In genomic region chr6:91810007-91810406, GRCm38 (mm10) we compare ENCODE assay signal across 16 mouse cellular contexts.
"Had no signal": no experiment of that assay in that cellular context is flagged by ENCODE, and none has a peak within 500 bp of the region (broad histone marks: within the 10 kb centered on the region; RNA-seq: fewer than 3 reads in every experiment).

No protein-coding gene starts in this region.

- H3K4me1 ChIP-seq: liver, embryonic 12.5 days had no signal

- H3K4me3 ChIP-seq: limb, embryonic 15.5 days; liver, embryonic 12.5 days; myocyte had no signal

- ATAC-seq: liver, embryonic 12.5 days had no signal

- H3K9me3 ChIP-seq: limb, embryonic 15.5 days; liver, embryonic 12.5 days had no signal

- H3K9ac ChIP-seq: limb, embryonic 15.5 days; liver, embryonic 12.5 days; lung, embryonic 14.5 days had no signal

- H3K27ac ChIP-seq: kidney, postnatal 0 days; limb, embryonic 15.5 days; liver, embryonic 12.5 days had no signal

- DNase-seq: kidney, adult 11 months; kidney, adult 9 months; kidney, postnatal 36 days; layer of hippocampus, adult 9-11 months; layer of hippocampus, postnatal 36 days; lung, embryonic 14.5 days; lung, postnatal 10 days; lung, postnatal 4 days; retina, postnatal 1 day; right cerebral cortex, postnatal 4 days; spleen, adult 18-20 months; thymus, postnatal 4 days had no signal

- H3K4me2 ChIP-seq: limb, embryonic 15.5 days; liver, embryonic 12.5 days; lung, embryonic 14.5 days had no signal

- H3K36me3 ChIP-seq: limb, embryonic 15.5 days; liver, embryonic 12.5 days had no signal
